ENCODE assay signal across 8 mouse cellular contexts in genomic region chr10:62601053-62601791, GRCm38 (mm10). TPM values are rescaled to one million over a fixed set of nuclear protein-coding genes. Genes with fewer than 3 reads are reported as not detected.
DNase-seq lines count a peak whose midpoint lies in the region; ATAC-seq and TF ChIP-seq lines count a peak whose summit lies in the region.

No protein-coding gene starts in this region.

- intact Hi-C loops in heart, postnatal 36 days (cut with DNase I): loop anchor here (5.0 kb wide), 1 partner anchor 51 kb away; the partner anchor contains the start of gene Ddx50

- ATAC-seq in heart, embryonic 14.5 days (ENCODE audit: insufficient number of reproducible peaks, insufficient read depth, low FRiP score, low read depth): no peak
- no peak for ATAC-seq in limb, embryonic 14.5 days (ENCODE audit: low FRiP score, low read depth)

- H3K9ac ChIP-seq in heart, embryonic 14.5 days (ENCODE audit: low read length): peak overlapping the region; percentile 77
- H3K9ac ChIP-seq in ES-E14 (ENCODE audit: insufficient read depth, low read depth, low read length, poor library complexity, severe bottlenecking): peak overlapping the region; percentile 97
- H3K9ac ChIP-seq in limb, embryonic 14.5 days (ENCODE audit: low read depth, low read length, severe bottlenecking): peak overlapping the region; percentile 78

- H3K27ac ChIP-seq in heart, embryonic 14.5 days (replicated peaks in 1 of 2; ENCODE audit: control insufficient read depth in 1 of 2, insufficient read depth in 1 of 2, low read depth in 2 of 2, low read length in 2 of 2): peak overlapping the region in 1 of 2 experiments; percentile 68; a peak in 1 of 4 replicates
- no peak overlapping the region for H3K27ac ChIP-seq in ES-E14 (ENCODE audit: insufficient read depth, low read depth, low read length, poor library complexity, severe bottlenecking)
- peak overlapping the region; percentile 16; the same call in 1 of the 2 replicates for H3K27ac ChIP-seq in limb, embryonic 14.5 days (replicated peaks; ENCODE audit: low read depth, low read length)
- H3K27ac ChIP-seq in small intestine, adult 2 months (ENCODE audit: insufficient read depth, low read depth, low read length): no peak overlapping the region

- H3K27me3 ChIP-seq in heart, embryonic 14.5 days (ENCODE audit: control insufficient read depth, insufficient read depth, low read length): no peaks in the 10 kb centered on the region
- no peaks in the 10 kb centered on the region for H3K27me3 ChIP-seq in erythroblast, embryonic 14.5 days (ENCODE audit: control insufficient read depth)
- H3K27me3 ChIP-seq in limb, embryonic 14.5 days (ENCODE audit: control insufficient read depth, insufficient read depth, low read length): no peaks in the 10 kb centered on the region
- H3K27me3 ChIP-seq in small intestine, adult 2 months (ENCODE audit: control insufficient read depth, insufficient read depth, low read length): no peaks in the 10 kb centered on the region

- peaks cover 2 to 13% of the 10 kb centered on the region in 2 experiments; a peak in 3 of 4 replicates for H3K4me1 ChIP-seq in heart, embryonic 14.5 days (ENCODE audit: control insufficient read depth in 2 of 2, insufficient read depth in 2 of 2, low read length in 2 of 2)
- H3K4me1 ChIP-seq in ES-E14 (ENCODE audit: control insufficient read depth in 2 of 2, insufficient read depth in 2 of 2, low read length in 2 of 2, poor library complexity in 1 of 2): peaks cover 2 to 4% of the 10 kb centered on the region in 2 experiments; a peak in 3 of 4 replicates
- H3K4me1 ChIP-seq in erythroblast, embryonic 14.5 days (ENCODE audit: control insufficient read depth): peaks cover 51% of the 10 kb centered on the region
- H3K4me1 ChIP-seq in limb, embryonic 14.5 days (ENCODE audit: control insufficient read depth, insufficient read depth, low read length): no peaks in the 10 kb centered on the region; the same call in 1 of the 2 replicates
- peaks cover 5% of the 10 kb centered on the region for H3K4me1 ChIP-seq in small intestine, adult 2 months (ENCODE audit: control insufficient read depth, insufficient read depth, insufficient read length, low read length)

- no peaks in the 10 kb centered on the region for H3K9me3 ChIP-seq in heart, embryonic 14.5 days (ENCODE audit: control insufficient read depth, low read length)
- H3K9me3 ChIP-seq in ES-E14 (ENCODE audit: control insufficient read depth, insufficient read depth, low read depth, low read length): no peaks in the 10 kb centered on the region
- H3K9me3 ChIP-seq in erythroblast, embryonic 14.5 days (ENCODE audit: control insufficient read depth, low read length): no peaks in the 10 kb centered on the region
- H3K9me3 ChIP-seq in limb, embryonic 14.5 days (ENCODE audit: control insufficient read depth, low read length): no peaks in the 10 kb centered on the region

- TF ChIP-seq CTCF in small intestine, adult 2 months (IDR thresholded peaks at IDR 0.05; ENCODE audit: extremely low read depth, insufficient read length, insufficient replicate concordance, low read depth, low read length): no peak

- peak overlapping the region; percentile 92 for H3K4me2 ChIP-seq in heart, embryonic 14.5 days (ENCODE audit: low read length)
- peak overlapping the region; percentile 91 for H3K4me2 ChIP-seq in limb, embryonic 14.5 days (replicated peaks; ENCODE audit: low read depth, low read length, severe bottlenecking)

- TF ChIP-seq POLR2A in limb, embryonic 14.5 days (IDR thresholded peaks at IDR 0.05; ENCODE audit: borderline replicate concordance, extremely low read depth, insufficient read depth, insufficient read length): no peak
- TF ChIP-seq POLR2A in small intestine, adult 2 months (IDR thresholded peaks at IDR 0.05; ENCODE audit: low read depth, low read length): no peak

- peaks cover 22% of the 10 kb centered on the region for H3K36me3 ChIP-seq in heart, embryonic 14.5 days (ENCODE audit: control insufficient read depth, insufficient read depth, low read length)
- peaks cover 24% of the 10 kb centered on the region for H3K36me3 ChIP-seq in ES-E14 (ENCODE audit: control insufficient read depth, insufficient read depth, low read length, poor library complexity, severe bottlenecking)
- peaks cover 29% of the 10 kb centered on the region for H3K36me3 ChIP-seq in erythroblast, embryonic 14.5 days (ENCODE audit: control insufficient read depth)
- peaks cover 20% of the 10 kb centered on the region for H3K36me3 ChIP-seq in limb, embryonic 14.5 days (ENCODE audit: control insufficient read depth, insufficient read depth, low read length)
- H3K36me3 ChIP-seq in small intestine, adult 2 months (ENCODE audit: control insufficient read depth, insufficient read depth, low read length): peaks cover 14% of the 10 kb centered on the region

- in situ Hi-C loops in ES-E14 (cut with MboI; ENCODE audit: low sequenced_read_pairs in 2 of 2, unreplicated experiment in 2 of 2): no loop called here

- WGBS in heart, embryonic 14.5 days: 10% methylated on average over 20 of the region's 20 CpGs
- WGBS in limb, embryonic 14.5 days: 10% methylated on average over 20 of the region's 20 CpGs
- 8% methylated on average over 20 of the region's 20 CpGs for WGBS in small intestine, adult 2 months

- no peak for DNase-seq in heart, postnatal 36 days
- DNase-seq in ES-E14 (ENCODE audit: low read depth, low spot score): no peak
- DNase-seq in limb, embryonic 14.5 days (ENCODE audit: low spot score): no peak
- no peak for DNase-seq in layer of hippocampus, adult 9-11 months
- no peak for DNase-seq in left cerebral cortex, adult 18-20 months (ENCODE audit: low spot score in 2 of 2)

- peak overlapping the region; percentile 64 to 86 for H3K4me3 ChIP-seq in heart, embryonic 14.5 days (ENCODE audit: control insufficient read depth in 1 of 2, insufficient read depth in 1 of 2, low read depth in 1 of 2, low read length in 2 of 2)
- H3K4me3 ChIP-seq in ES-E14 (ENCODE audit: insufficient read depth in 1 of 2, low read depth in 1 of 2, low read length in 2 of 2, poor library complexity in 1 of 2, severe bottlenecking in 1 of 2): peak overlapping the region; percentile 71 to 93
- H3K4me3 ChIP-seq in erythroblast, embryonic 14.5 days (replicated peaks): peak overlapping the region; percentile 95
- H3K4me3 ChIP-seq in limb, embryonic 14.5 days (replicated peaks; ENCODE audit: low read length): peak overlapping the region; percentile 91
- H3K4me3 ChIP-seq in small intestine, adult 2 months (ENCODE audit: low read depth, low read length): peak overlapping the region; percentile 93

TF ChIP-seq in ES-E14, 5 proteins besides CTCF, POLR2A, EP300 and RAD21:
- TF ChIP-seq ZNF384 (IDR thresholded peaks at IDR 0.05; ENCODE audit: low read depth, low read length) (no peak), HCFC1 (IDR thresholded peaks at IDR 0.05; ENCODE audit: borderline replicate concordance, insufficient read depth, low read length) (no peak), CHD2 (IDR thresholded peaks at IDR 0.05; ENCODE audit: low read depth, low read length) (no peak), MAFK (IDR thresholded peaks at IDR 0.05; ENCODE audit: insufficient read depth, low read depth, low read length) (no peak)

RNA-seq across cellular contexts. Expression of gene Ddx21, which starts 0.9 kb away (rescaled TPM):
- 13.3 and 14.4 TPM in 2 replicates for polyA plus RNA-seq in heart, embryonic 14.5 days (2014; fragmentation: Nextera tagmentation; extraction: Ambion mirVana)
- total RNA-seq in heart, postnatal 36 days (2021): 10 to 100 TPM; 27.6 to 29.9 TPM
- 164 and 185 TPM in 2 replicates for total RNA-seq in ES-E14 (2012; rRNA removed)
- 2.1 and 3.2 TPM in 2 replicates for polyA plus RNA-seq in erythroblast, embryonic 14.5 days (2012)
- 35.3 and 43.5 TPM in 2 replicates for polyA plus RNA-seq in limb, embryonic 14.5 days (2012; rRNA removed)
- 26.0 and 26.8 TPM in 2 replicates for polyA plus RNA-seq in limb, embryonic 14.5 days (2014; fragmentation: Nextera tagmentation; extraction: Ambion mirVana)
- polyA plus RNA-seq in small intestine, adult 2 months (2012; rRNA removed): 1.9 and 2.3 TPM in 2 replicates
- 10 to 100 TPM; 21.1 to 21.3 TPM for total RNA-seq in left cerebral cortex, adult 18-20 months (2021)

RNA-seq across cellular contexts. Expression of gene Kif1bp, which starts 23.0 kb away (rescaled TPM):
- 34.4 and 38.7 TPM in 2 replicates for polyA plus RNA-seq in heart, embryonic 14.5 days (2014; fragmentation: Nextera tagmentation; extraction: Ambion mirVana)
- total RNA-seq in heart, postnatal 36 days (2021): 10 to 100 TPM; 42.8 to 44.4 TPM
- total RNA-seq in ES-E14 (2012; rRNA removed): 12.7 and 17.3 TPM in 2 replicates
- 1.2 and 1.3 TPM in 2 replicates for polyA plus RNA-seq in erythroblast, embryonic 14.5 days (2012)
- polyA plus RNA-seq in limb, embryonic 14.5 days (2012; rRNA removed): 35.1 and 36.1 TPM in 2 replicates
- 44.6 and 46.1 TPM in 2 replicates for polyA plus RNA-seq in limb, embryonic 14.5 days (2014; fragmentation: Nextera tagmentation; extraction: Ambion mirVana)
- 21.0 and 21.2 TPM in 2 replicates for polyA plus RNA-seq in small intestine, adult 2 months (2012; rRNA removed)
- total RNA-seq in left cerebral cortex, adult 18-20 months (2021): 100 to 1,000 TPM; 179 to 185 TPM

RNA-seq across cellular contexts. Expression of gene Ddx50, which starts 49.8 kb away (rescaled TPM):
- 95.5 and 102 TPM in 2 replicates for polyA plus RNA-seq in heart, embryonic 14.5 days (2014; fragmentation: Nextera tagmentation; extraction: Ambion mirVana)
- total RNA-seq in heart, postnatal 36 days (2021): 10 to 100 TPM; 47.3 to 49.1 TPM
- 43.9 and 61.8 TPM in 2 replicates for total RNA-seq in ES-E14 (2012; rRNA removed)
- 4.4 and 5.6 TPM in 2 replicates for polyA plus RNA-seq in erythroblast, embryonic 14.5 days (2012)
- 83.4 and 120 TPM in 2 replicates for polyA plus RNA-seq in limb, embryonic 14.5 days (2012; rRNA removed)
- 165 and 176 TPM in 2 replicates for polyA plus RNA-seq in limb, embryonic 14.5 days (2014; fragmentation: Nextera tagmentation; extraction: Ambion mirVana)
- polyA plus RNA-seq in small intestine, adult 2 months (2012; rRNA removed): 1.3 and 2.8 TPM in 2 replicates
- 100 to 1,000 TPM in 1 of 2 experiments, 10 to 100 TPM in 1; 89.0 to 101 TPM for total RNA-seq in left cerebral cortex, adult 18-20 months (2021)

Comparison
In these comparisons a context has a peak if more than half of its experiments do, and no peak if none do; other contexts are left out.
1. RNA of gene Ddx50, which starts 49.8 kb away (polyA plus RNA-seq): 83.4 to 176 TPM in limb, embryonic 14.5 days and 95.5 to 102 TPM in heart, embryonic 14.5 days; 4.4 to 5.6 TPM in erythroblast, embryonic 14.5 days and 1.3 to 2.8 TPM in small intestine, adult 2 months; every median in the first group is over 10 times any median in the second.
2. Peak in every context shown above with its lines, with median percentiles within 50 percentile points of each other: H3K4me3 ChIP-seq and H3K9ac ChIP-seq.